Mouse (Mus musculus) retina, adult 2 months (tissue): ENCODE data around the gene Adamts13.

Experiments used
- DNase-seq: peaks from one replicate; pipeline ENCODE4 v3.0.0-alpha.2; 2012; ENCODE audit warnings: low read depth, low spot score

Gene Adamts13

GRCm38 (mm10) chr2:26967262-26967661 is 6.0 kb upstream of the Adamts13 start:
- DNase-seq: no peak

- no peak for DNase-seq
Measured at GRCm38 (mm10) chr2:26973960-26974359, 744 bp downstream of the Adamts13 start.

- DNase-seq: no peak
Measured at GRCm38 (mm10) chr2:26980361-26980760, 7.1 kb downstream of the Adamts13 start.

GRCm38 (mm10) chr2:26984179-26984578 is 11.0 kb downstream of the Adamts13 start:
- no peak for DNase-seq

GRCm38 (mm10) chr2:26984640-26985039 is 11.4 kb downstream of the Adamts13 start:
- no peak for DNase-seq

GRCm38 (mm10) chr2:26993936-26994335 is 20.7 kb downstream of the Adamts13 start:
- no peak for DNase-seq

GRCm38 (mm10) chr2:26997498-26997897 is 24.3 kb downstream of the Adamts13 start:
- DNase-seq: no peak

- no peak for DNase-seq
Measured at GRCm38 (mm10) chr2:26997993-26998392, 24.8 kb downstream of the Adamts13 start.

GRCm38 (mm10) chr2:27006255-27006654 is 33.0 kb downstream of the Adamts13 start:
- DNase-seq: no peak

- no peak for DNase-seq
Measured at GRCm38 (mm10) chr2:27007701-27008100, 34.5 kb downstream of the Adamts13 start.

GRCm38 (mm10) chr2:27009714-27010244 is 36.6 kb downstream of the Adamts13 start, which contains the start of gene Cacfd1:
Cacfd1 (plus strand) TSS chr2:27009926.
- peak; percentile 78 for DNase-seq

- DNase-seq: peak; percentile 40
Measured at GRCm38 (mm10) chr2:27017802-27018201, 44.6 kb downstream of the Adamts13 start.

GRCm38 (mm10) chr2:27019530-27019929 is 46.3 kb downstream of the Adamts13 start:
- DNase-seq: no peak

- DNase-seq: no peak
Measured at GRCm38 (mm10) chr2:27021103-27021502, 47.9 kb downstream of the Adamts13 start.

- no peak for DNase-seq
Measured at GRCm38 (mm10) chr2:27022612-27023011, 49.4 kb downstream of the Adamts13 start.

GRCm38 (mm10) chr2:27024136-27024535 is 50.9 kb downstream of the Adamts13 start:
- no peak for DNase-seq

- no peak for DNase-seq
Measured at GRCm38 (mm10) chr2:27025545-27025944, 52.3 kb downstream of the Adamts13 start.

GRCm38 (mm10) chr2:27026332-27026731 is 53.1 kb downstream of the Adamts13 start:
- no peak for DNase-seq

- DNase-seq: no peak
Measured at GRCm38 (mm10) chr2:27026857-27027617, 53.8 kb downstream of the Adamts13 start.

GRCm38 (mm10) chr2:27027618-27028436 is 54.6 kb downstream of the Adamts13 start, which contains the start of gene Slc2a6:
Slc2a6 (minus strand) TSS chr2:27027998.
- peak; percentile 60 for DNase-seq

GRCm38 (mm10) chr2:27028437-27029015 is 55.3 kb downstream of the Adamts13 start:
- DNase-seq: no peak

- no peak for DNase-seq
Measured at GRCm38 (mm10) chr2:27032361-27032760, 59.1 kb downstream of the Adamts13 start.
